Mouse (Mus musculus): Measurements from ENCODE around the gene Dnajc16.
A peak's percentile ranks its signal among the peaks of the same experiment; 100 is the strongest.

Dnajc16 gene

DNA sequence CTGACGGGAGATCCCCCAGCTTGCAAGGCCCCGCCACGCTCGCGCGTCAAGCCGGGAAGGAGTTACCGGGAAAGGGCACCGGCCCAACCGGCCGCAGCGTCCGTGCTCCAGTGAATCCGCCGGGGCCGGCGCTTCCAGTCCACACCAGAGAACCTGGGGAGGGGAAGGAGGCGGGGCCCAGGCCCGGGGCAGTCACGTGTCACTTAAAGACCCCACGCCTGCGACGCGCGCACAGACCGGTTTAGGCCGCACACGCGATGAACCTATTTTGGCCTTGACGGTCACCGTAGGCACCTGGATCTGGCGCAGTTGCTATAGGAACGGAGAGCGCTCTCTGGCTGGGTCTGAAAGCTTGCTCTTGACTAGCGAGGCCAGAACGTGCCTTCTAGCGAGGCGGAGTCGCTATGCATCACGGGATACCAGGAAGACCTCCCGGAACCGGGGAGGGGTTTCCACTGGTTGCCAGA lies at the start of gene Dnajc16:
TSS of gene Dnajc16 (minus strand) at position 408 of the 467 bp plus-strand sequence.
- peak; percentile 97 for DNase-seq (ENCODE audit: low spot score)

DNA sequence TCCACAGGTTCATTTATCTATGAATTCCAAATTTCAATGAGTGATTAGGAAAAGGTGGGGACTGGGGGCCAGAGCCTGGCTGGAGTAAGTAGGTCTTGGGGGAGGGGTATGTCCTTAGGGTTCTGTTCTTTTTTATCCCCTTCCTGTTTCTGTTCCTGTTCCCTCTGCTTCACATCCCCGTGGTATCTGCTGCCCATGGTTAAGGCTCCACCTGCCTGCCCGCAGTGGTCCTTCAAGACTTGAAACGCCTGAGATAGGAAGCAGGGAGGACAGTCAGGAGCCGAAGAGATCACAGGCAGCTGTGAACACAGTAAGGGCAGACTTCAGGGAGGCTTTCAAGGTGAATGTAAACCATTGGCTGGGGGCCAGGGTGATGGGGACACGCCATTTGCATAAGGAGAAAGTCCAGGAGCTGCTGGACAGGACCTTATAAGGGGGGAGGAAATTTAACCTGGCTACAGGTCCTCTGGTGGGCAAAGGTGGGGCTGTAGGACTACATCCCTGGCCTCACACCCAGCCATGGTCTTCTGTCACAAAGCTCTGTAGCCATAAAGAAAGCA lies 43.9 kb upstream of the Dnajc16 start:
- no peak for DNase-seq (ENCODE audit: low spot score)

DNA sequence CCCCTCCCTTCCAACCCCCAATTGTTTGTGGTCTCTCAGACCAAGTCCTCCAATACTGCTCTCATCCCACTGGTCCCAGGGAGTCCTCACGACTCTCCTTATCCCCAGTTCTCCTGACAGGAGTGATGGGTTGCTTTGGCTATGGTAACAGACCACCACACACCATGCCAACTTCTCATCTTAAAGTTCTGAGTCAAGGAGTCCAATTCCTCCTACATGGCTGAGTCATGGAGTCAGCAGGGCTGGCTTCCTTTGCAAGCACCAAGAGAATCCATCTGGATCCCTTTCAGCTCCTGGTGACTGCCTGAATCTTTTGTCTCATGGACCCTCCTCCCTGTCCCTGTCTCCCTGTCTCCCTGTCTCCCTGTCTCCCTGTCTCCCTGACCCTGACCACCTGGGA lies 43.2 kb upstream of the Dnajc16 start:
- DNase-seq (ENCODE audit: low spot score), result no peak

DNA sequence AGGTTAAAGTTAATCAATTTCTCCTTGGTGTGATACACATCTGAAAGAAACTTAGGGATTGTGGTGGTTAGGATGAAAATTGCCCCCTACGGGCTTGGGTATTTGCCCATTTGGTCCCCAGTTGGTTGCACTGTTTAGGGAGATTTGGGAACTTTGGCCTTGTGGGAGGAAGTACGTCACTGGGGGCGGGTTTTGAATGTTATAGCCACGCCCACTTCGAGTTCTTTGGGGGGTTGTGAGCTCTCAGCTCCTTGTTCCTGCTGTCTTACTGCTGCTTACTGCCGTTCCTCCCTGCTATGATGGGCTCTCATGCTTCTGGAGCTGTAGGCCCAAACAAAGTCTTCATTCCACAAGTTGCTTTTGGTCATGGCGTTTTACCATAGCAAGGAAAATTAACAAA lies 40.6 kb upstream of the Dnajc16 start:
- DNase-seq (ENCODE audit: low spot score), result no peak

DNA sequence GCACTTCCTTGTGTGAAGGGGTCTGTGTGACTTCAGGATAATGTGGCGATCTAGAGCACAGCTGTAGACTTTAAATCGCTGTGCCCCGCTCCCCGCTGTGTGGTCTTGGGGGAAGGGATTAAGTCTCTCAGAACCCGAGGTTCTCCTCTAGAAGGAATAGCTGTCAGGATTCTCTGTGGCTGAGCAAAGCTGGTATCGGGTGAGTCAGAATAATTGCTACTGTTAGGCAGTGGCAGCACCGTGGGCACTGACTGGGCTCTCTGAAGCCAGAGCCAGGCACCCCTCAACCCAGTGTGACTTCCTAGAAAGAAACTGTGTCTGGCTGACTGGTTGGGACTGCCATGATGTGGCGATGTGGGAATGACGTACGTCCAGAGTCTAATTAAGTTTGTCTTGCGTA lies 39.6 kb upstream of the Dnajc16 start:
- no peak for DNase-seq (ENCODE audit: low spot score)

DNA sequence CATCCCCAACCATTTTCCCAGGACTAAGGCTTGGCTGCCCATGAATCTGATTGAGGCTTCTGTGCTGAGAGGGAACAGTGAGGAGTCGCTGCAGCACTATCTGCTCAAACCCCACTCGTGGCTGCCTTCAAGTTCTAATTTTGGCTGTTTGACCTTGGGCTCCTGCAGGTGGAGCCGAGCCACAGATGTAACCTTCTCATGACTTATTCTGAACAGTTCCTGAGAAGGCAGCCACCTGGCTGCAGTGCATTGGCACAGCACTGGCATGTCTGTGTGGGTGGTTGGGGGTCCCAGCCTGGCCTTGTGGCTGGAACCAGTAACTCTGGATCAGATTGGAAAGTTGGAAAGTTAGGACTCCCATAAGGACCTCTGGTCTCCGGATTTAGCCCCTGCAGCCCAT lies 37.4 kb upstream of the Dnajc16 start:
- DNase-seq (ENCODE audit: low spot score), result no peak

DNA sequence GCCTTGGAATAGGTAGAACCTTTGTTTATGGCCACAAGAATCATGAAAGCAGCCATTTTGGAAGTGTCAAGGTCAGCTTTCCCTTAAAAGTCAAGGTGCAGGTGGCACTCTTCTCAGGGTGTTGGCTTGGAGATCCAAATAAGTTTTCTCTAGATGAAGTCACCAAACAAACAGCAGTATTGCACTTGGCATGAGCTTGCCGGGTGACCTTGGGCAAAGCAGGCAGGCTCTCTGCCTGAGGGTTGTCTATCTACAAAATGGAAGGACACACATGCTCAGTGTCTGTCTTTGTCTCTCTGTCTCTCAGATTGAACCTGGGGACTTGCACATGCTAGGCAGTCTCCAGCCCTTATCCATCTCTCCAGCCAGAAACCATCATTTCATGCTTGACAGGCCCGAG lies 36.7 kb upstream of the Dnajc16 start:
- DNase-seq (ENCODE audit: low spot score), result no peak

DNA sequence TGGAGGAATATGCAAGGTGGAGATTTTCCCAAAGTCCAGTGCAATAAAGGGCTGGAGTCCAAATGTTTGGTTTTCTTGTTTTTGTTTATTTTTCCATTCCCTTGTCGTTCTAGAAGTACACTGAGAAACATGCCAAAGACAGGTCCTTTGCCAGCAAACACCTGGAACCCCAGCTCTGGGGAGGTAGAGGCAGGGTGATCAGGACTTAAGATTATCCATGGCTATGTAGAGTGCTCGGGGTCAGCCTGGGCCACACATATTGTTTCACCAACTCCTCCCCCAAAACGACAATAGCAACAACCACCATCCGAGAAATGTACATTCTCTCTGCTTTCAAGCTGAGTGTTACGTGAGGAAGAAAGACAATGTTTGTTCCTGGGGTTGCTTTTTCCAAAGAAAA lies 35.3 kb upstream of the Dnajc16 start, which contains the start of gene Cela2a:
TSS of gene Cela2a (minus strand) at position 101 of the 400 bp plus-strand sequence.
- DNase-seq (ENCODE audit: low spot score), result no peak

DNA sequence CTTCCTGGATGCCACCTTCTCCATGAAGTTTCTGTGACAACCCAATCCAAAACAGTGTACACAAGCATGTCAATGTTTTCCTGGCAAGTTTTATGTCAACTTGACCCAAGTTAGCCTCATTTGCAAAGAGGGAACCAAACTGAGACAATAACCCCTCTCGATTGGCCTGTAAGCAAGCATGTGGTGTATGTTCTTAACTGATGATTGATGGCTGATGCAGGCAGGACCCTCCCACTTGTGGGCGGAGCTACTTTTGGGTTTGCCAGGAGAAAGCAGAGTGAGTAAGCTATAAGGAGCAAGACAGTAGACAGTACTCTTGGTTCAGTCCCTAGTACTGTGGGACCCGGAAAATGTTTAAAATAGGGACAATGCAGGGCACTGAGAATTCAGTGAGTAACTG lies 32.2 kb upstream of the Dnajc16 start:
- DNase-seq (ENCODE audit: low spot score), result no peak

DNA sequence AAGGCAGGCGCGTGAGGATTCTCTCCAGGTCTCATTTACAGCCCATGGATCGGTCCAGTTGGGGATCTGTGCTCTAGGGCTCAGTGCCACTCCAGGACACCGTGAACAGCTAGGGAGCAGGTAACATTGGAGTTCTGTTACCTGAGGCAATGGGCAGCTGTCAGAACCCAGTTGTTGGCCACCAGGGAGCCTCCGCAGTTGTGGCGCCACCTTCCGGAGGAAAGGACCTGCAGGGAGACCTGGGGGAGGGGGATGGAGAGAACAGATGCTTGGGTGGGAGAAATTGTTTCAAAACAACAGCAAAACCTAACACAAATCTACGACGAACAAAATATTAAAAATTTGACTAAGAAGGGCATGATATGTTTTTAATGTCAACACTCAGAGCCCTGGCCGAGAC lies 31.4 kb upstream of the Dnajc16 start:
- DNase-seq (ENCODE audit: low spot score), result no peak

DNA sequence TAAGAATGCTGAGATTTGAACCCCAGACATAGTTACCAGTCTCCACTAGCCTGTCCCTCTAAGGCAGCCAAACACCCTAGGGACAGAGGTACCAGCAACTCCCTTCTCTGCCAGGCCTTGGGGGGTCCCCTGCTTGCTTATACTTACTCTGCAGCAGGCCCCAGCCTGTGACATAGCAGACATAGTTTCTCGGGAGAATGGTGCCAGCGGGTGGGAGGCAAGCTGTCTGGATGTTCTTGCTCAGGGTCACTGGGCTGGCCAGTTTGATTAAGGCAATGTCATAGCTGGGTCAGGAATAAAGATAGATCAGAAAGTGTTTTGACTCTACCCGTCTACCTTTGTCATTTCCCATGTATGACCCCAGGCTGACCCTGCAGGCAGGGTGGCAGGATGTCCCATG lies 30.4 kb upstream of the Dnajc16 start:
- no peak for DNase-seq (ENCODE audit: low spot score)

DNA sequence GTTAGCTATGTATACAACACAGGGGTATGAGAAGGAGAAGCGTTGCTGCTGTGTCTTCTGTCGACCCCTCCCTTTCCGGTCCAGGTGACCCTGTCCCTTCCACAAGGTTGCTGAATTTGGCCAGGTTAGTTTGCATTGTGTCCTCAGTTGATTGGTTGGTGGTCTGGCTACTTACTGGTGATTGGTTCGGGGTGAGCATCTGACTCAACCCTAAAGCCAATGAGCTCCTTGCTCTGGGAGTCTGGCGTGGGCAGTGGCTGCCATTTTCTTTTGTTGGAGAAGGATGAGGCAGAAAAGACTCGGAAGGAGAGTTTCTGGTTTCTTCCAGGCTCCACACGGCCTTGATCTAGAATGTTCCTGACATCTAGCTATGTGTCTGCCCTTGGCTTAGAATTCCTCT lies 28.6 kb upstream of the Dnajc16 start:
- no peak for DNase-seq (ENCODE audit: low spot score)

DNA sequence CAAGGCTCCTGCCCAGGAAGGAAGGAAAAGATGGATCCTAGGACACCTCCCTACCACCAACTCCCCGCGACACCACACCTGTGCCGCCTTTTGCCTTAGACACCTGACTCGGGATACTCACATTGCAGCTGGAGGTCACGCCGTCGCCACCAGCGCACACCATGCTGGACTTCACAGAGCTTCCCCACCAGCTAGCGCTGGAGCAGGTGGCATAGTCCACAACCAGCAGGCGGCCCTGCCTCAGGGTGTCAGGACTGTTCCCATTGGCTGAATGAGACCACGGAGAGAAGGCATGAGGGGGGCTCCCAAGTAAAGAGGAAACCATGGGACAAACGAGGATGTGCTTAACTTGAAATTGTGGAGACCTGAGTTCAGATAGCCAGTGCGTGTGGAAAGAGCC lies 28.1 kb upstream of the Dnajc16 start:
- no peak for DNase-seq (ENCODE audit: low spot score)

DNA sequence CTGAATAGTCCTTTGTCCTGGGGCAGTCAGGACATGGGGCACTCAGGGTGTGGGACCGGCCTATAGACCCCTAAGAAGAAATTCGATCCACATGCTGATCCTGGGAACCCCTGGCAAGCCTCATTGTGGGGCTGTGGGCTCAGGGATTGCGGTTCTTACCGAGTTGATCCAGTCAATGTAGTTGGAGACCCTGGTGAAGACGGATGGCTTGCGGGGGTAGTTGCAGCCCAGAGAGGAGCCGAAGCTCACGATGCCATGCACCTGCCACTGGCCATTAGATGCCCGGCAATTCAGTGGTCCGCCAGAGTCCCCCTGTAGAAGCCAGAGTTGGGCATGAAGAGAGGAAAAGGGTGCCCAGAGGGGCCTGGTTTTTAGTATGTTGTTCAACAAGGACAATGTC lies 27.0 kb upstream of the Dnajc16 start:
- DNase-seq (ENCODE audit: low spot score), result no peak

DNA sequence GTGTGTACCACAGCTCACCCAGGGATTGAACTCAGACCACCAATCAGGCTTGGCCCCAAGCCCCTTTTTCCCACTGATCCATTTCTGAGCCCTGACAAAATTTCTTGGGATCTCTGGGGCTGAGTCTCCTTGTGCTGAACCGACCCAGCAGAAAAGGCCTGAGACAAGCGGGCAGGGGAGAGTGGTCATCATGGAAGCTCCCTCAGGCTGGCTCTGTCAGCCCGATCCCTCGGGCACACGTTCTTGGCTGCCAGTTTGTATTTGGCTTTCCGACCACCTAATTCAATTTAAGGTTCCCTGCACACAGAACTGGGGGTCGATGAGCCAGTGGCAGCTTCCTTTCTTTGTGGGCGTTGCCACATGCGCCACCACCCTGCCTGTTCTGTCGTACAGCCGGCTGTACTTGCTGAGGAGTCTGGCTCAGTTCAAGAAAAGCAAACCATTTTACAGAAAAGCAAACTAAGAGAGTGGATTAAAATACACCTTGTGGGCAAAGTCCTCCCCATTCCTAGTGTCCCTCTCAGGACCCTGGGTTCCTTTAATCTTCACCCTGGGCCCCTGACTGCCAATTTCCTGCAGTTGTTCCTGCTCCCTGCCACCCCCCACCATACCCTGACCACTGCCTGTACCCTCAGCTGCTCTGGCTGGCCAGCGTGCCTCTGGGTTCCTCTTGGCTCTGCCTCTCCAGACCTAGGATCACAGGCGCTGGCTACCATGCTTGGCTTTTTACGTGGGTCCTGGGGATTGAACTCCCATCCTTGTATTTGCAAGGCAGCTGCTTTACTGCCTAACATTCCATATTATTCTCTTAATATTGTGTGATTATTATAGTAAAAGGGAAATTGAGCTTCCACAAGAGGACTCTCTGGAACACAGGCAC lies 26.3 kb upstream of the Dnajc16 start:
- DNase-seq (ENCODE audit: low spot score), result no peak

DNA sequence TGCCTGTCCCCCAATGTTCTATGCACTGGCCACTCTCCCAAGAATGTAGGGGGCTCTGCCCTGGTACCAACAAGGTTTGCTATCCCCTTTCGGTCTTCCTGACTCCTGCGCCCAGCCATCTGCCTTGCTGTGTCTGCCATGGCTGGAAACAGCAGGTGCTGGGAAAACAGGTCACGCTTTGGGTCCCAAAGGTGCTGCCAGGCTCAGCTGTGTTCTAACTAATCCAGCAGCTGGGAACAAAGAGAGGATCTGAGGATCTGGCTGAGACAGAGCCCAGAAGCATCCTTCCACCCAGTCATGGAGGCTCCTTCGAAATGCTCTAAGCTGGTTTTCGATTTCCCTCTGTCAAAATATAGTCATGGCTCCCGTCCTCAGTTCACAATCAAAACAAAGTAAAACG lies 25.5 kb upstream of the Dnajc16 start:
- DNase-seq (ENCODE audit: low spot score), result no peak

DNA sequence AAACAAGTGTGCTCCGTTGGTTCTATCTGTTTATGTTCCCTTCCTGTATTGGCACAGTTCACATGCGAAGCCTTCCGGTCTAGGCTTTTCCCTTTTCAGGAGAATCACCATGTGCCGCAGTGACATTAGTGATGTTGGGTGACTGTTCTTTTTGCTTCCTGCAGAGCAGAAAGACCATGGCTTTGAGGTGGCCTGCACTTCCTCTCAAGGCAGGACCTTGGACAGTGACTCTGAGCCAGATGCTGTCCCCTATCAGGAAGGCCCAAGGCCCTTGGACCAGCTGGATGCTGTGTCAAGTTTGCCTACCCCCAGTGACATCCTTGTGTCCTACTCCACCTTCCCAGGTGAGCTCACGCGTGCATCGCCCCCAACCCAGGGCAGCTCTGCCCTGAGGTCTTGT lies 20.6 kb upstream of the Dnajc16 start:
- no peak for DNase-seq (ENCODE audit: low spot score)

DNA sequence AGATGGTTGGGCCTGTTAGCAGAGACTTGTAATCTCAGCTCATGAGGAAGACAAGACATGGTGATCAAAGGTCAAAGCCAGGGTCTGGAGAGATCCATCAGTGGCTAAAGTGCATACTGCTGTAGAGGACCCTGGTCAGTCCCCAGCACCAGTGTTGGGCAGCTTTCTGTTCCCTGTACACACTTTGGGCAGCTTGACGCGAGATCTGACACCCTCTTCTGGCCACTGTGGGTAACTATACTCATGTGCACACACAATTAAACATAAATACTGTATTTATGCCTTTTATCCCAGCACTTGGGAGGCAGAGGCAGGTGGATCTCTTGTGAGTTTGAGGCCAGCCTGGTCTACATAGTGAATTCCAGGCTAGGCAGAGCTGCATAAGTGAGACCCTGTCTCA lies 20.2 kb upstream of the Dnajc16 start:
- no peak for DNase-seq (ENCODE audit: low spot score)

DNA sequence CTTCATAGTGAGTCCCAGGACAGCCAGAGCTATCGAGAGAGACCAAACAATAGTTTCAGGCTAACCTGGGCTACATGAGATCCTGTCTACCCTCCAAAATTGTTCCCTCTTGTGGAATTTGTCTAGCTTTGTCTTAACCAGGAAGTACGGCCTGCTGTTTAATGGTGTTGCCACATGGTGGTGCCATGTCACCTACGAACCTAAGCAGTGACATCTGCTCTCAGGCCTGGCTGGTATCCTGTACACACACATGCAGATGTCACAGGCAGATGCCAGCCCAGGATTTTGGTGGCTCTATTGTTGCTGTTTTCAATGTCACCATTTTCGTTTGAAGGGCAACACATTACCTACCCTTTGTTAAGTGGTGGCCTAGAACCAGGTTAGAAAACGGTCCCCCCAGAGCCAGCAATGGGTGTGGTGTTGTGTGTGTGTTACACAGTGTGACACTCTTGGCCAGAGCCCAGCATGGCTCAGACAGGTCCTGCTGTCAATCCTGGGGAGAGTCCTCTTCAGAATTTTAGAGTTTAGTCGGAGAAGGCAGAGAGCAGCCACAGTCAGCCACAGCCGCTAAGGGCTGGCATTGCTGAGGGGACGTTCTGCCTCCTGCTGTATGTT lies 19.2 kb upstream of the Dnajc16 start:
- DNase-seq (ENCODE audit: low spot score), result no peak

DNA sequence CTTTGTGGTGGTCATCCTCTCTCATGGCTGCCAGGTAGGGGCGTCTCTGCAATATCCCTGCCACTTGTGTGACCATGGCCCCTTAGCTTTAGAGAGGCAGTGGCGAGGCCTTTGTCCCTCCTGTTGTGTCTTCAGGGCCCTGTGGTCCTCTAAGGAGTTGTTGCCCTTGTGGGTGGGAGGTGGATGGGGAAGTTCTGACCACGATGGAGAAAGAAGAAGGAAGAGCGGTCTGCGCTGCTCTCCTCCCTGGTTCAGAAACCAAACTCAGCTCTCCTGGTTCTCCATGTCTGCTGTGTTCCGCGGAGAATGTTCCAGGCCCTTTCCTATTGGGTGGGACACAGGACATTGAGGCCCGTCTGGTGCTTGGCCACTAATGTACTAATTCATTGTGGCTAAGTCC lies 15.2 kb upstream of the Dnajc16 start:
- no peak for DNase-seq (ENCODE audit: low spot score)

DNA sequence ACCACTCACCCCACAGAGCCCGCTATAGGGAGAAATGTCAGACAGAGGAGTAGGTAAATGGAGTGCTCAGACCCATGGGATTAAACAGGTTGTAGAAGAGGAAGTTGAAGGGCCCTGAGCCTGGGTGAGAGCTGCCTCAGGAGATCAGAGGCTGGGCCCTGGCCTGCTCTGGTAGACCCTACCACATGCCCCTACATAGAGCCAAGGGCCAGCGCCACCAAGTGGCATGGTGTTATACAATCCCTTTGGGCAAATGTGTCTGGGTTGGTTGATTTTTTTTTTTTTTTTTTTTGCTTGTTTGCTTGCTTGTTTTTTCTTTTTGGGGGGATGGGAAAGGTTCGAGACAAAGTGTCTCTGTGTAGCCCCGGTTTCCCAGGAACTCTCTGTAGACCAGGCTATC lies 13.4 kb upstream of the Dnajc16 start:
- DNase-seq (ENCODE audit: low spot score), result no peak

DNA sequence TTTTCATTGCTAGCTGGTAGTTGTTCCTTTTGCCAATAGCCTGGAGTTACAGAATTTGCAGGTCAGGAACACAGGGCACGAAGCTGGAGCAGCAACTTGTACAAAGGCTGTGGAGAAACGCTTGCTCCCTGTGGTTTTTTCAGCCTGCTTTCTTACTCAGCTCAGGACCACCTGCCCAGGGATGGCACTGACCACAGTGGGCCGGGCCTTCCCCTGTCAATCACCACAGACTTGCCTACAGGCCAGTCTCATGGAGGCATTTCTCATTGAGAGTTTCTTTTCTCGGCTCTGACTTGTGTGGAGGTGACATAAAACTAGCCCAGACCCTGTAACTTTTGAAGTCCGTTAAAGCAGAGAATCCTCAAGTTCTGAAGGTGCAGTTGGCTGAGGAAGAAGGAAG lies 6.8 kb upstream of the Dnajc16 start:
- DNase-seq (ENCODE audit: low spot score), result no peak

DNA sequence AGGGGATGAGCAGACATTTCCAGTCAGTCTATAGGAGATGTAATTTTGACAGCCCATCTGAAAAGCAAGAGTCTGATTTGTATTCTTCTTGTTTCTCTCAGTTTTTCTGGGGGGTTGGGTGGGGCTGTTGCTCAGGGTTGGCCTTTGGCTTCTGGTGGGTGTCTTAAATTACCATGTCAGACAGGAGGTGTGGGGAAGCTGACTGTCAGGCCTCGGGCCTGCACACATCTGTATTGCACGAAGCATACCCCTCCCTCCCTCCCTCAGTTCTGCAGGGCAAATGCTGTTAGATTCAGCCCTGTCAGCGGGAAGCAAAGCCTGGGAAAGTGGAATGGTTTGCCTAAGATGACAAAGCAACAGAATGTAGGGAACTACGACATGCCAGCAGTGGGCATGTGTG lies 6.2 kb upstream of the Dnajc16 start:
- no peak for DNase-seq (ENCODE audit: low spot score)
